Mouse (Mus musculus) embryonic facial prominence, embryonic 11.5 days (tissue): ENCODE data around the gene Spock1. TPM values are rescaled to one million over a fixed set of nuclear protein-coding genes. Genes with fewer than 3 reads are reported as not detected.

Experiments used
- ATAC-seq: fragments of 200-750 bp; cut with Nextera tagmentation; replicated peaks from 2 replicates; pipeline ENCODE4 v1.8.0; 2017; ENCODE audit warnings: low read depth; ENCODE audit not compliant: insufficient number of reproducible peaks, low FRiP score, low TSS enrichment
- DNase-seq: peaks from one replicate; pipeline ENCODE4 v3.0.0-alpha.2; 2015; ENCODE audit warnings: low spot score
- H3K27ac ChIP-seq: fragments of 300-500 bp; sonication (generic); replicated peaks from 2 replicates; pipeline ENCODE4 v1.5.1; 2014; ENCODE audit warnings: mild to moderate bottlenecking, low read depth, low read length, control low read depth
- H3K27me3 ChIP-seq: fragments of 300-500 bp; sonication (generic); 2 replicates; pipeline ENCODE4 v1.6.1; 2014; ENCODE audit warnings: mild to moderate bottlenecking, low read length, moderate library complexity, mixed read lengths; ENCODE audit not compliant: control insufficient read depth, insufficient read depth
- H3K36me3 ChIP-seq: fragments of 300-500 bp; sonication (generic); replicated peaks from 2 replicates; pipeline ENCODE4 v1.6.1; 2014; ENCODE audit warnings: low read depth, mild to moderate bottlenecking, low read length, moderate library complexity, mixed read lengths; ENCODE audit not compliant: control insufficient read depth, insufficient read depth
- H3K4me1 ChIP-seq: fragments of 300-500 bp; sonication (generic); 2 replicates; pipeline ENCODE4 v1.6.1; 2014; ENCODE audit warnings: low read length, mixed read lengths; ENCODE audit not compliant: control insufficient read depth, insufficient read depth
- H3K4me2 ChIP-seq: fragments of 300-500 bp; sonication (generic); 2 replicates; pipeline ENCODE4 v1.6.1; 2014; ENCODE audit warnings: low read depth, mild to moderate bottlenecking, control low read depth, low read length, moderate library complexity
- H3K4me3 ChIP-seq: fragments of 300-500 bp; sonication (generic); 2 replicates; pipeline ENCODE4 v1.5.1; 2014; ENCODE audit warnings: low read depth, low read length, control low read depth
- H3K9ac ChIP-seq: fragments of 300-500 bp; sonication (generic); replicated peaks from 2 replicates; pipeline ENCODE4 v1.6.1; 2014; ENCODE audit warnings: mild to moderate bottlenecking, control low read depth, low read length
- H3K9me3 ChIP-seq: fragments of 300-500 bp; sonication (generic); replicated peaks from 2 replicates; pipeline ENCODE4 v1.6.1; 2016; ENCODE audit warnings: mild to moderate bottlenecking, low read length, inconsistent platforms, mixed read lengths; ENCODE audit not compliant: control insufficient read depth
- WGBS: fragments of 180-500 bp; shearing (Covaris S2); extraction: QIAGEN DNeasy Blood & Tissue Kit; methylation state at CpG from one replicate; pipeline ENCODE4 v1.1.7; 2014; 5-methylcytosine and 5-hydroxymethylcytosine counted together
- polyA plus RNA-seq: library from polyadenylated mRNA; unstranded; fragments of >200 nt; fragmentation: Nextera tagmentation; extraction: Ambion mirVana; gene quantifications from 2 replicates; pipeline ENCODE4 v1.2.1, GENCODE M21; 2014

The Spock1 gene
- polyA plus RNA-seq, 1 experiment from 2014 or later = 7.6 TPM

GRCm38 (mm10) chr13:57889050-57889449, 19.1 kb downstream of the Spock1 start:
- Histone ChIP-seq H3K4me1 (peaks cover 2% of the 10 kb centered on the region), H3K9me3 (no peaks in the 10 kb centered on the region), H3K27me3 (no peaks in the 10 kb centered on the region), H3K27ac (no peak overlapping the region), H3K36me3 (no peaks in the 10 kb centered on the region), H3K4me2 (no peak overlapping the region), H3K4me3 (no peak overlapping the region), H3K9ac (no peak overlapping the region)
- DNase-seq (no peak), ATAC-seq (peak; percentile 62; the same call in 1 of the 2 replicates)
- WGBS = 4% methylated on average over 5 of the region's 6 CpGs

GRCm38 (mm10) chr13:57879817-57880216, 28.3 kb downstream of the Spock1 start:
- no peak overlapping the region for H3K4me3 ChIP-seq
- no peak for ATAC-seq
- H3K36me3 ChIP-seq = no peaks in the 10 kb centered on the region
- WGBS = 46% methylated on average over 4 of the region's 4 CpGs
- DNase-seq = no peak
- H3K9ac ChIP-seq = no peak overlapping the region
- H3K9me3 ChIP-seq = no peaks in the 10 kb centered on the region
- no peak overlapping the region for H3K27ac ChIP-seq
- H3K4me1 ChIP-seq = no peaks in the 10 kb centered on the region
- no peaks in the 10 kb centered on the region for H3K27me3 ChIP-seq
- no peak overlapping the region for H3K4me2 ChIP-seq

GRCm38 (mm10) chr13:57878797-57879196, 29.3 kb downstream of the Spock1 start:
- Histone ChIP-seq H3K4me1 (no peaks in the 10 kb centered on the region), H3K27me3 (no peaks in the 10 kb centered on the region), H3K27ac (no peak overlapping the region), H3K9ac (no peak overlapping the region), H3K36me3 (no peaks in the 10 kb centered on the region), H3K4me2 (no peak overlapping the region), H3K9me3 (no peaks in the 10 kb centered on the region), H3K4me3 (no peak overlapping the region)
- 86% methylated on average over 11 of the region's 11 CpGs for WGBS
- ATAC-seq (no peak), DNase-seq (no peak)

GRCm38 (mm10) chr13:57877782-57878181, 30.4 kb downstream of the Spock1 start:
- no peak overlapping the region for H3K27ac ChIP-seq
- 63% methylated on average over 10 of the region's 10 CpGs for WGBS
- no peaks in the 10 kb centered on the region for H3K36me3 ChIP-seq
- H3K4me3 ChIP-seq = no peak overlapping the region
- no peaks in the 10 kb centered on the region for H3K9me3 ChIP-seq
- DNase-seq (peak; percentile 3), ATAC-seq (no peak)
- no peak overlapping the region for H3K9ac ChIP-seq
- no peak overlapping the region for H3K4me2 ChIP-seq
- no peaks in the 10 kb centered on the region for H3K4me1 ChIP-seq
- no peaks in the 10 kb centered on the region for H3K27me3 ChIP-seq

GRCm38 (mm10) chr13:57876966-57877365, 31.2 kb downstream of the Spock1 start:
- WGBS = 88% methylated on average over 5 of the region's 5 CpGs

GRCm38 (mm10) chr13:57870058-57870457, 38.1 kb downstream of the Spock1 start:
- DNase-seq (no peak), ATAC-seq (no peak)
- no peak overlapping the region for H3K4me3 ChIP-seq
- H3K36me3 ChIP-seq = no peaks in the 10 kb centered on the region
- H3K9ac ChIP-seq = no peak overlapping the region
- no peaks in the 10 kb centered on the region for H3K27me3 ChIP-seq
- H3K4me2 ChIP-seq = no peak overlapping the region
- H3K9me3 ChIP-seq = no peaks in the 10 kb centered on the region
- 85% methylated on average over 4 of the region's 4 CpGs for WGBS
- no peak overlapping the region for H3K27ac ChIP-seq
- no peaks in the 10 kb centered on the region for H3K4me1 ChIP-seq

More at GRCm38 (mm10) chr13:57876966-57877365, 31.2 kb downstream of the Spock1 start:
- Histone ChIP-seq H3K27ac (no peak overlapping the region), H3K9ac (no peak overlapping the region), H3K4me2 (no peak overlapping the region), H3K9me3 (no peaks in the 10 kb centered on the region), H3K4me1 (no peaks in the 10 kb centered on the region), H3K36me3 (no peaks in the 10 kb centered on the region), H3K4me3 (no peak overlapping the region), H3K27me3 (no peaks in the 10 kb centered on the region)
- no peak for ATAC-seq
- DNase-seq = no peak

GRCm38 (mm10) chr13:57867586-57867985, 40.5 kb downstream of the Spock1 start:
- Histone ChIP-seq H3K27ac (no peak overlapping the region), H3K9ac (no peak overlapping the region), H3K36me3 (no peaks in the 10 kb centered on the region), H3K9me3 (no peaks in the 10 kb centered on the region), H3K4me3 (no peak overlapping the region), H3K4me2 (no peak overlapping the region), H3K4me1 (no peaks in the 10 kb centered on the region), H3K27me3 (no peaks in the 10 kb centered on the region)
- no peak for ATAC-seq
- 55% methylated on average over 7 of the region's 7 CpGs for WGBS
- peak; percentile 80 for DNase-seq

GRCm38 (mm10) chr13:57865029-57865428, 43.1 kb downstream of the Spock1 start:
- H3K27me3 ChIP-seq = no peaks in the 10 kb centered on the region
- H3K4me2 ChIP-seq = no peak overlapping the region
- 82% methylated on average over 4 of the region's 4 CpGs for WGBS
- no peaks in the 10 kb centered on the region for H3K4me1 ChIP-seq
- no peaks in the 10 kb centered on the region for H3K9me3 ChIP-seq
- no peak overlapping the region for H3K4me3 ChIP-seq
- no peak for ATAC-seq
- H3K36me3 ChIP-seq = no peaks in the 10 kb centered on the region
- no peak overlapping the region for H3K27ac ChIP-seq
- H3K9ac ChIP-seq = no peak overlapping the region
- DNase-seq = no peak
